9 mouse cellular contexts compared by ENCODE assay signal in the genomic region with DNA sequence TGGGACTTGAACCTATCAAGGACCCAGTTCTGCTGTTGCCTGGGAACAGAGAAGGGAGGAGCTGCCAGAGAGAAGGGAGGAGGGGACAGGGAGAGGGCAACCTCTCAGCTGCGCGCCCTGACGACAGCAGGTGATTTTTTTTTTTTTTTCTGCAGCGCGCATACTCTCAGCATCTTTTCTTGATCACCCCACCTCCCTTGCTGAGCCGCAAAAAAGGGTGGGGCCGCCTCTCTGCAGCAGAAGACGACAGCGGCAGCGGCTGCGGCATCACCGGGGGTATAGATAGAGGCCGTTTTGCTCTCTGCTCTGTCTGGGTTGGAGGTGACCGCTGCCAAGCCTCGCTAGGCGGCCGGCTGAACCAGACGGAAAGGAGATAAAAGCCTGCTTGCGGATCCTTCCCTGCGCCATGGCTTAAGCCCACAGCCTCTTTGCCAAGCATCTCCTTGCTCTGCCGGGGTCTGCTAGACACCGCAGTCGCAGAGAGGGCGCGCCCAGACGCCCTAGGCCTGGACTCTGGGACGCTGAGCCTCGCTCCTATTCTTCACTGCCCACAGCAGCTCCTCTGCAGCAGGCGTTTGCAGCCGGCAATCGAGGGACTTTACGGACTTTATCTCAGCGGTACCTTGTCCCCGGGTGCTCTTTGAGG. TPM values are rescaled to one million over a fixed set of nuclear protein-coding genes. Genes with fewer than 3 reads are reported as not detected.
DNase-seq lines count a peak whose midpoint lies in the region; ATAC-seq and TF ChIP-seq lines count a peak whose summit lies in the region.
"Had no signal": no experiment of that assay in that cellular context is flagged by ENCODE, and none has a peak within 500 bp of the region (broad histone marks: within the 10 kb centered on the region; RNA-seq: fewer than 3 reads in every experiment).

Gene Map6 (plus strand): TSS at position 197 of the 646 bp plus-strand sequence.

- no peak for ATAC-seq in Patski
- peak; percentile 83 for ATAC-seq in hindbrain, embryonic 15.5 days (ENCODE audit: low FRiP score, low read depth)
- peak; percentile 21; the same call in 1 of the 2 replicates for ATAC-seq in limb, embryonic 13.5 days (ENCODE audit: low FRiP score, low read depth)

- H3K36me3 ChIP-seq in heart, embryonic 10.5 days, result no peaks in the 10 kb centered on the region
- H3K36me3 ChIP-seq in hindbrain, embryonic 15.5 days, result no peaks in the 10 kb centered on the region
- no peaks in the 10 kb centered on the region for H3K36me3 ChIP-seq in limb, embryonic 13.5 days
- H3K36me3 ChIP-seq in myocyte (ENCODE audit: control insufficient read depth, insufficient read depth), result no peaks in the 10 kb centered on the region

- CTCF ChIA-PET in Patski (lab: Charles Lee), result interaction anchor here (0.6 kb wide), 1 partner anchor 197 kb away, joined by 4 read pairs; no protein-coding TSS in a partner anchor

- peak within 1 kb of the TSS; percentile 3 for H3ac ChIP-seq in myocyte (ENCODE audit: control insufficient read depth, insufficient read length)

- in situ Hi-C loops in Patski (cut with MboI; ENCODE audit: low pct_unique_long_range_greater_than_20kb), result no loop called here

- H3K4me2 ChIP-seq in hindbrain, embryonic 15.5 days, result peak within 1 kb of the TSS; percentile 70
- H3K4me2 ChIP-seq in limb, embryonic 13.5 days (replicated peaks), result peak within 1 kb of the TSS; percentile 92
- peak within 1 kb of the TSS; percentile 83 for H3K4me2 ChIP-seq in myocyte (ENCODE audit: low read depth)

- peaks cover 66% of the 10 kb centered on the region for H3K27me3 ChIP-seq in heart, embryonic 10.5 days (ENCODE audit: insufficient read depth, poor library complexity, severe bottlenecking)
- no peaks in the 10 kb centered on the region for H3K27me3 ChIP-seq in Patski
- H3K27me3 ChIP-seq in hindbrain, embryonic 15.5 days, result no peaks in the 10 kb centered on the region
- H3K27me3 ChIP-seq in limb, embryonic 13.5 days, result peaks cover 70% of the 10 kb centered on the region
- no peaks in the 10 kb centered on the region for H3K27me3 ChIP-seq in myocyte (ENCODE audit: control insufficient read depth, insufficient read depth, insufficient read length)

- TF ChIP-seq POLR2A in myocyte (IDR thresholded peaks at IDR 0.05; ENCODE audit: insufficient read length, low read depth), result no peak

- no peak for DNase-seq in heart, embryonic 10.5 days (ENCODE audit: low spot score)
- DNase-seq in heart, postnatal 4 days, result no peak
- no peak for DNase-seq in Patski (ENCODE audit: low read depth, low spot score)
- peak; percentile 53 for DNase-seq in embryo, embryonic 9.5 days (ENCODE audit: extremely low spot score)
- no peak for DNase-seq in B cell, adult 2 months

- no peaks in the 10 kb centered on the region for H3K9me3 ChIP-seq in heart, embryonic 10.5 days
- H3K9me3 ChIP-seq in hindbrain, embryonic 15.5 days, result no peaks in the 10 kb centered on the region
- H3K9me3 ChIP-seq in limb, embryonic 13.5 days, result no peaks in the 10 kb centered on the region

- H3K4me3 ChIP-seq in heart, embryonic 10.5 days, result peak within 1 kb of the TSS; percentile 63
- peak within 1 kb of the TSS; percentile 89 for H3K4me3 ChIP-seq in hindbrain, embryonic 15.5 days
- H3K4me3 ChIP-seq in limb, embryonic 13.5 days, result peak within 1 kb of the TSS; percentile 55
- peak within 1 kb of the TSS; percentile 46 for H3K4me3 ChIP-seq in myocyte

- H3K27ac ChIP-seq in heart, embryonic 10.5 days, result peak within 1 kb of the TSS; percentile 59
- H3K27ac ChIP-seq in hindbrain, embryonic 15.5 days (replicated peaks), result peak within 1 kb of the TSS; percentile 96
- H3K27ac ChIP-seq in limb, embryonic 13.5 days, result no peak within 1 kb of the TSS
- H3K27ac ChIP-seq: macrophage had no signal

- under 1% methylated on average over 34 of the region's 34 CpGs for WGBS in heart, embryonic 10.5 days
- under 1% methylated on average over 34 of the region's 34 CpGs for WGBS in hindbrain, embryonic 15.5 days
- 1% methylated on average over 33 of the region's 34 CpGs for WGBS in limb, embryonic 13.5 days

- H3K9ac ChIP-seq in hindbrain, embryonic 15.5 days, result peak within 1 kb of the TSS; percentile 78
- peak within 1 kb of the TSS; percentile 62 for H3K9ac ChIP-seq in limb, embryonic 13.5 days

- H3K79me2 ChIP-seq in myocyte (ENCODE audit: control insufficient read depth, insufficient read depth), result peaks cover 15% of the 10 kb centered on the region

- no peak for TF ChIP-seq CTCF in Patski (IDR thresholded peaks at IDR 0.05)

- H3K4me1 ChIP-seq in heart, embryonic 10.5 days, result peaks cover 38% of the 10 kb centered on the region
- peaks cover 34% of the 10 kb centered on the region for H3K4me1 ChIP-seq in hindbrain, embryonic 15.5 days (replicated peaks)
- H3K4me1 ChIP-seq in limb, embryonic 13.5 days, result peaks cover 27% of the 10 kb centered on the region

- POLR2A ChIA-PET in Patski (lab: Charles Lee), result no interaction called here

TF ChIP-seq in myocyte, 11 proteins besides CTCF, POLR2A, EP300 and RAD21:
- no peak for TF ChIP-seq E2F4 (IDR thresholded peaks at IDR 0.05; ENCODE audit: insufficient read depth)
- TF ChIP-seq MYOD1 (IDR thresholded peaks at IDR 0.05; ENCODE audit: control insufficient read depth in 1 of 3, insufficient read length in 2 of 3, low read depth in 2 of 3), result no peak
- no peak for TF ChIP-seq REST (IDR thresholded peaks at IDR 0.05; ENCODE audit: insufficient read depth, insufficient read length)
- no peak for TF ChIP-seq CEBPB (IDR thresholded peaks at IDR 0.05; ENCODE audit: insufficient read depth, poor library complexity, severe bottlenecking)
- no peak for TF ChIP-seq TCF3 (IDR thresholded peaks at IDR 0.05; ENCODE audit: insufficient read length, low read depth)
- TF ChIP-seq MYOG (IDR thresholded peaks at IDR 0.05; ENCODE audit: control insufficient read depth in 1 of 3, insufficient read depth in 1 of 3, insufficient read length in 2 of 3, low read depth in 2 of 3), result no peak
- no peak for TF ChIP-seq USF1 (IDR thresholded peaks at IDR 0.05; ENCODE audit: low read depth)
- no peak for TF ChIP-seq SRF (IDR thresholded peaks at IDR 0.05; ENCODE audit: control insufficient read depth, insufficient read length, low read depth)
- TF ChIP-seq MAX (IDR thresholded peaks at IDR 0.05; ENCODE audit: low read depth), result no peak
- TF ChIP-seq POLR2AphosphoS2 (IDR thresholded peaks at IDR 0.05; ENCODE audit: insufficient read length, low read depth), result no peak
- no peak for TF ChIP-seq TCF12 (IDR thresholded peaks at IDR 0.05; ENCODE audit: insufficient read depth, poor library complexity, severe bottlenecking)
TF ChIP-seq in myocyte: peak in this region for 0.

RNA-seq across cellular contexts. Expression of gene Map6, which starts in this region (rescaled TPM):
- polyA plus RNA-seq in heart, embryonic 10.5 days (2016; fragmentation: Nextera tagmentation; extraction: Ambion mirVana), result 2.1 and 2.3 TPM in 2 replicates
- 1 to 10 TPM; 4.6 to 4.8 TPM for total RNA-seq in heart, postnatal 4 days (2021)
- polyA plus RNA-seq in Patski (2021) (15.8 TPM), myocyte (2012; fragmentation: generic; extraction: Trizol) (35.1 TPM)
- polyA plus RNA-seq in hindbrain, embryonic 15.5 days (2015; fragmentation: Nextera tagmentation; extraction: Ambion mirVana), result 139 and 155 TPM in 2 replicates
- 4.4 TPM in 2 replicates for polyA plus RNA-seq in limb, embryonic 13.5 days (2015; fragmentation: Nextera tagmentation; extraction: Ambion mirVana)
